Mouse (Mus musculus) right cerebral cortex, adult 18-20 months (tissue): ENCODE measurements around the gene Mospd3.
"Not testable (repeated sequence)": the region's sequence is repeated elsewhere in the genome, so short reads cannot be mapped to it uniquely, and the experiment has no call there.

Experiments
- DNase-seq: peaks from one replicate; pipeline ENCODE4 v3.0.0; 2022; ENCODE audit warnings: mixed read lengths

The Mospd3 gene

DNA sequence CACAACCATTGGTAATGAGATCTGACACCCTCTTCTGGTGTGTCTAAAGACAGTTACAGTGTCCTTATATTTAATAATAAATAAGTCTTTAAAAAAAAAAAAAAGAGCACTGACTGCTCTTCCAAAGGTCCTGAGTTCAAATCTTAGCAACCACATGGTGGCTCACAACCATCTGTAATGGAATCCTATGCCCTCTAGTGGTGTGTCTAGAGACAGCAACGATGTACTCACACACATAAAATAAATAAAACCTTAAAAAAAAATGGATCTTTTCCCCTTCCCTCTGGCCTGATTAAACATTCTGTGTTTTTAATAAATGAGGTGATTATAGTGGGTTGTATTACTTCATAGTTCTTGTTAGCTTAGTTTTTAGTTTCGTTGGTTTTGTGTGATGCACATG lies 14.1 kb upstream of the Mospd3 start:
- not testable (repeated sequence) for DNase-seq

DNA sequence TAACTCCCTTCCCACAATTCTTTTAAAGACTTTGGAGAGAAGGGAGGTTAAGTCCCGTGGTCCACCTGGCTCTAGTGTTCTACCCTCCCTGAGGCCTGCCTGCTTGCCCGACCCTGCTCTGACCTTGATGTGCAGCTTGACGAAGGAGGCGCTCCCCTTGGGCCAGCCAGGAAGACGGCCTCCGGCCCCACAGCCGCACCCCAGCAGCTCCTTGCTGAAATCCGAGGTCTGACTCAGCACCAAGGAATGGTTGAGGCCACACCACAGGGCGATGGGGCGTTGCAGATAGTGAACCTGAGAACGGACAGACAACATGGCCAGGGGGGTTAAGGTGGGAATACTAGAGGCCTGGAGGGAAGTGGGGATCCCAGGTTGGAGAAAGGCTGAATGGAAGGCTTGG lies 12.7 kb upstream of the Mospd3 start, which contains the start of gene Pcolce:
TSS of gene Pcolce (minus strand) at position 235 of the 400 bp plus-strand sequence.
- no peak for DNase-seq

DNA sequence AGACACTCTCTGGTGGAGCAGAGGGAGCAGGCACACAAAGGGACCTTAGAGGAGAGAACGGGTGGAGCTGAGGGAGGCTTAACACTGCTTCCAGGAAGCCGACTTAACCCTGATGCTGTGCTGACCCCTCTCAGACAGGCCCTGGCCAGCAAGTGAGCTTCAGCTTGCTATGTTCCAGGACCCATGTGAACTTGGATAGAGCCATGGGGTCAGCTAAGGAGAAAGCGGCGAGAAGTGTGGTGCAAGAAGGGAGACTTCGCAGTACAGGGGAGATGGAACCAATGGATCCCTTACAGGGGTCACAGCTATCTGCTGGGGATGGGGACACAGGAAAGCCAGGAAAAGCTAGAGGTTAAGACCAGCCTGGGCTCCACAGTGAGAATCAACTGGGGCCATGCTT lies 12.2 kb upstream of the Mospd3 start:
- no peak for DNase-seq

DNA sequence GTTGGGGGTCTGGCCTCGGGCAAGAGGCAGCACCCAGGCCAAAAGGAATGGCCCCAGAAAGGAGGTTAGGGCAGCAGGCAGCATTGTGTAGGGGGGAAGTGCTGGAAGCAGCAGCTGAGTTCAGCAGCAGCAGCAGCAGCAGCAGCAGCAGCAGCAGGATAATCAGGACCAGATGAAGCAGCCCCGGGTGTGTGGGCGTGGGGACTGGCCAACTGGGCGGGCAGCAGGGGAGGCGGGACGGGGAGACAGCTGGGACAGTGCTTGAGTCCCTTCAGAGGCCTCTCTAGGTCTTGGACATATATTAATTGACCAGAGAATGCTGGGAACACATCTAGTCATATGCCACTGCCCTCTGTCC lies 10.4 kb upstream of the Mospd3 start:
- DNase-seq = no peak

DNA sequence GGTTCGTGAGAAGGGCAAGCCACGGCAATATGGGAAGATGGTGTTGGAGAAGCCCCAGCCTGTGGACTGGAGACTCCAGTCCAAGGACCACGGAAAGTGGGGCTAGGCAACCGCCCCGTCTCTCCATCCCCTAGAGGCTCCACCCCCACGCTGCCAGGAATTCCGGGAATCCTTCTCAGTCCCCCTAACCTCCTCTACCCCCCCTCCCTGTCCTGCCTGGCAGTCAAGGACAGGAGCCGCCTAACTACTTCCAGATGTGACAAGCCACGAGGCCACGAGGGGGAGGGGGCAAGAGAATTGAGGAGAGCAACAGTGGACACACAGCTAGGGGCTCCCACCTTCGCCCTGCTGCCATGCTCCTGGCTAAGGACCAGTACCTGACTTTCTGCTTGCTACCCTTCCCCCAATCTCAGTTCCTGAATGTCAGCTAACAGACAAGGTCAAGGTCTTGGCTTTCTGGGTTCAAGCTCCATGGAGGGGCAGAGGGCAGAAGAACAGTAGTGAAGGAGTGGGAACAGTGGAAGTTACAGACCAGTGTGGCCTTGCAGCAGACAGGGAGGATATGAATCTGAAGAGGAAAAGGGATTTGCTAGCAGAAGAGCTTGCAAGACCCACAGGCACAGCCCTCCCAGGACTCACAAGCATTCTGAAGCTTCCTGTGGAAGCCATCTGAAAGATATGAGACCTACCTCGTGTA lies 9.8 kb upstream of the Mospd3 start:
- no peak for DNase-seq

DNA sequence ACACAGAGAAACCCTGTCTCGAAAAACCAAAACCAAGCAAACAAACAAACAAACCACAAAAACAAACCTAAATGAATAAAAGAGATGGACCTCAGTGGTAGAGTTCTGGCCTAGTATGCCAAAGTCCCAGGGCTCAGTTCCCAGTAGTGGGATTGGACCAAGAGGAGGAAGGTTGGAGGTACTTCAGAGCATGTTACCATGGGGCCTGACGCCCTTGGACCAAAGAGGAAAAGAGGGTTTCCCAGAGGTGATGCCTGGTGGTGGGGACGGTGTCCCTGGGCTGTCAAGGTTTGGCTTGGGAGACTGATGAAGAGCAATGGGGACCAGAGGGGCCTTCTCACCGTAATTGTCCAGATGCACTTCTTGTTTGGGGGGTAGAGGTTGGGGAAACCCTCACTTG lies 9.2 kb upstream of the Mospd3 start:
- no peak for DNase-seq

DNA sequence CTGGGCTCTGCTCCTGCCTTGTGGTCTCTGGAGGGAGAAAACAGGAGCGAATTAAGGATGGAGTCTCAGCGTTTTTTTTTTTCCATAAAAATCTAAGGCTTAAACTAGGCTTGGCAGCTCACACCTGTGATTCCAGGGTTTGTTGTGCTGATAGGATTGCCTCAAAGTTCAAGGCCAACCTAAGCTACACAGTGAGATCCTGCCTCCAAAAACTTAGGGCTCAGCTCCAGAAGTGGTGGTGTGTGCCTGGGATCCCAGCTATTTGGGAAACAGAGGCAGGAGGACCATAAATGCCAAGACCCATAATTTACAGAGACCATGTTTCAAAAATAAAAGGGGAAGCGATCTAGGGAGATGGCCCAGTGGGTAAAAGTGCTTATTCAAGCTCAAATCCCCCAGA lies 8.4 kb upstream of the Mospd3 start:
- no peak for DNase-seq

DNA sequence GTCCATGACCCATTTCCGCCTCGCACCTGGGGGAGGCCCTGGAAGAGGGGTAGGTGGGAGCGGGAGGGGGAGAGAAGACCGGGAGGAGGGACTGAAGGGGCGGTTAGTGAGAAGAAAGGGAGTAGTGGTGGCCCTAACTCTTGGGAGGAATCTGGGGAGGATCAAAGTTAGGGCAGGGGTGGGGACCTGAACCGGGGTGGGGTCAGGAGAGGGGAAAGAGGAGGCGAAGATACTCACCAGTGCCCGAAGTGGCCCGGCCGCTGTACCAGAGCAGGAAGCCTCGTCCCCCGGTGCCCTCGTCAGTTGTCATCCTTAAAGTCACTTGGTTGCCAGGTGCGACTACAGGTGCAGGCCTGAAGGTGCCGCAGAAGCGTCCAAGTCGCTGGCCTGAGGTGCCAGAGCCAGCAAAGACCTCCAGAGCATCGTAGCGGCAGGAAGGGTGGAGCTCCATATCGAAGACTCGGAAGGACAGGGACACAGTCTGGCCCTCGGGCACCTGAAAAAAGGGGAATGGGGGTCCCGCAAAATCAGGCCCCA lies 7.9 kb upstream of the Mospd3 start:
- no peak for DNase-seq

DNA sequence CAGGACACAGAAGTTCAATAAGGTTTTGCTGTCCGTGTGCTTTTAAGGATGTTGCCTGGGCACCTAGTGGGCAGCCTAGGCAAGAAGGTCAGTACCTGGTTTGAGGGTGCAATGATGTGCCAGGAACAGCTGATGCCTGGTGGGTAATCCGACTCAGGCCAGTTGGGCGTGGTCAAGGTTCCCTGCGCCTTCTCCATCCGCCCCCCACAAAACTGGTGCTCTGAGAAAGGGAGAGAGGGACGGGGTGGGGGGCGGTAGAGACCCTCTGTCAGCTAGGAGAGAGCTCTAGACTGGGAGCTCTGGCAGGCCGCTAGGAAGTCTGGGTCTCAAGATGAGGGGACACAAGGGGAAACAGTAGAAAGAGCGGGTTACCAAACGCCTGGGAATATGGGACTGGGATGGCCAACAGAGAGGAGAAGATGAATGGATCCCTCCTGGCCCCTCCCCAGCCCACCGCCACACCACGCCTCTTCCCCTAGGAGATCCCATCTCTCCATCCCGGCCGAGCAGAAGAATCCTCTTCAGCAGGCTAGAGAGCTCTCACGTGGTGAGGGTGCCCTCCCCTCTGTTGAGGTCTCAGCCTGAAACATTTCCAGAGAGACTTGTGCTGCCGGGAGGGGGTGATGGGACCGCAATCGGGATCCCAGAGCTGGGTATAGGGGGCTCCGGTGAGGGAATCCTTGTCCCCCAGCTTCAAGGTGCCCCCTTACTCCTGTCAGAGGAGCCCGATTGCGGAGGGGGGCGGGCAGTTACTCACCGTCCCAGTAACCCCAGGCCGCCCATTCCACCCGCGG lies 7.2 kb upstream of the Mospd3 start:
- DNase-seq = no peak

DNA sequence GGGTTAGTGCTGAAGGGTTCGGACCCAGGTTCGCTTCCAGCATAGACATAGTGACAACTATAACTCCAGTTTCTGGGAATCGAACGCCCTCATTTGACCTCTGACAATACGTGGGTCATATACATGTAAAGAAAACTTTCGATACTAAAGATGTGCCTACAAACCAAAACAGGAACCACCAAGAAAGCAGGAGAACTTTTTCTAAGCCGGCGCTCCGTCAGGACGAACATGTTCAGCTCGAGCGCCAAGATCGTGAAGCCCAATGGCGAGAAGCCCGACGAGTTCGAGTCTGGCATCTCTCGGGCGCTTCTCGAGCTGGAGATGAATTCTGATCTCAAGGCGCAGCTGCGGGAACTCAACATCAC lies 489 bp upstream of the Mospd3 start:
- DNase-seq = no peak

DNA sequence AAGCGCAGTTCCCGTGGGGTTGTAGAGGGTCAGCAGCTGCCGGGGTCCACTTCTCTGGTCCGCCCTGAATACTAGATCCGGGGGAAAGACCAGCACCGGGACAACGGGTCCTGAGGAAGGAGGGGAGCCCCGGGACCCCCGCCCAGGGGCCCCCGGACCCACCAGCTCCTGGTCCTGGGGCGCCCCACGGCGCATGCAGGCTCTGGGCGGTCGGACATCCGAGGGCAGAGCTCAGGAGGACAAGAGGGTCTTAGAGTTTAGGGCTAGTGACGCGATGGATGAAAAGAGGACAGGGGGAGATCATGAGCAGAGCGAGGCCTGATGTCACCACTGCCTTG lies 608 bp downstream of the Mospd3 start:
- DNase-seq = no peak

DNA sequence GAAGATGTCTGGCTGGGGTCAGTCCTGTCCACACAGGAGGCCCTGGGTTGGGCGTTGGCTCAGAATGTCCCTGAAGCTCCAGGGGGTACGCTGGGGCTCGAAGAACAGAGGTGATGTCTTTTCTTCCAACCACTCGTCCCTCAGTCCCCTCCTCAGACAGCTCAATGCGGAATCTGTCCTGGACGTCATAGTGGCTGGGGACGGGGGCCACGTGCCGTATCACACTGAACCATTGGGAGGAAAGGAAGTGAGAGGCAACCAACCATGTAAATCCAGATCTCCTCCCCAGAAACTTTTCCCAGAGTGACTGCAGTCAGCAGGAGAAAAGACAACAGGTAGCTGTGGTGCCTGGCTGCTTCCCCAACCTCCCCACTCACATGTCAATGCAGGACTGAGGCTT lies 1.3 kb downstream of the Mospd3 start:
- no peak for DNase-seq

DNA sequence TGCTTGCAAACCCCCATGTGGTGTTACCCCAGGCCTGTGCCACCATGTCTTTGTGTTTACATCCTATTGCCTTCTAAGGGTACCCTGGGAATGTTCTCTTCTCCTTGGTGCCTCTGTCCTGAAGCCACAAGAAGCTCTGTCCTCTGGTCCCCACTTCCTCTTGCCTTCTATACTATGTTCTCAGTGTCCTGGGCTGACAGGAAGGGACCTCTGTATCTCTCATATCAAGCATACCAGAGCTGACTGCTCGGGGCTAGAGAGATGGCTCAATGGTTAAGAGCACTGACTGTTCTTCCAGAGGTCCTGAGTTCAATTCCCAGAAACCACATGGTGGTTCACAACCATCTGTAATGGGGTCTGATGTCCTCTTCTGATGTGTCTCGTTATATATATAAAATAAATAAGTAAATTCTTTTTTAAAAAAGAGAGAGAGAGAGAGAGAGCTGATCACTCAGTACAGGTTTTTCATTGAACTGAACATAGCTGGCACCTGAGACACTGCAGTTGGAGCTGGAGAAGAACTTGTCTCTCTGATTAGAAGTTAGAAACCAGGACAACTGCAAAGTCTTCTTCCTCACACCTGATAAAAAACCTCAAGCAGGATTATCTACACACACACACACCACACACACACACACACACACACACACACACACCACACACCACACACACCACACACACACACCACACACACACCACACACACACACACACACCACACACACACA lies 2.6 kb downstream of the Mospd3 start:
- DNase-seq = no peak

DNA sequence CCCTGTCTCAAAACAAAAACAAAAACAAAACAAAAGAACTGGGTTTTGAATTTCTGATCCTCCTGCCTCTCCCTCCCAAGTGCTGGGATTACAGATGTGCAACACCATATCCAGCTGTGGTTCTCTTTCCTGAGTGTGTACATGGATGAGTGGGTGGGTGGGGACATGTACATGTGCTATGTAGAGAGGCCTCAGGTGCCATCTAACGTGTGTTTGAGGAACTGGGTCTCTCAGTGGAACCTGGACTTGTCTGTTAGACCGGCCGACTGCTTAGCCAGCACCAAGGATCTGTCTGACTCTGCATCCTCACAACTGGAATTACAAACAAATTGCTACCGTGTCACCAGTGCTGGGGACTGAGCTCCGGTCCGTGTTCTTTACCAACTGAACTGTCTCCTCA lies 3.2 kb downstream of the Mospd3 start:
- no peak for DNase-seq

DNA sequence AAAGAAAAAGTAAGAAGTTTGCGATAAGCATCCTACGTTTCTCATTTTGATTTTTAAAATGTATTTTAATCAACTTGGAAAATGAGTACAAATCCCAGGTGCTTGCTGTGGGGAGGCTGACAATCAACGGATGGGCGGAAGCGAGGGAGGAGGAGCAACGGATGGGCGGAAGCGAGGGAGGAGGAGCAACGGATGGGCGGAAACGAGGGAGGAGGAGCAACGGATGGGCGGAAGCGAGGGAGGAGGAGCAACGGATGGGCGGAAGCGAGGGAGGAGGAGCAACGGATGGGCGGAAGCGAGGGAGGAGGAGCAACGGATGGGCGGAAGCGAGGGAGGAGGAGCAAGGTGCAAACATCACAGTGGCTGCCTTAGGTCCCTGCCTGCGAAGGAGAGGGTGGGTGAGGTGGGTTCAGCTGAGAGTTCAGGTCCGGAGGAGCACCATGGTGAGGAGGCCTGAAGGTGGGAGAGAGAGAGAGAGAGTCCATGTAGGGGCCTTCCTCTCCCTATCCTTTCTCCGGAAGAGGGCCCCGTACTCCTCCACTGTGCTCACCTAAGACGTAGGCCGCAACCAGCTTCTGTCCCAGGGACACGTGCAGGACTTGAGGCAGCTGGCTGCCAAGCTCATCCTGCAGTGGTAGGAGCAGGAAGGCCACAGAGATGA lies 4.1 kb downstream of the Mospd3 start:
- no peak for DNase-seq

DNA sequence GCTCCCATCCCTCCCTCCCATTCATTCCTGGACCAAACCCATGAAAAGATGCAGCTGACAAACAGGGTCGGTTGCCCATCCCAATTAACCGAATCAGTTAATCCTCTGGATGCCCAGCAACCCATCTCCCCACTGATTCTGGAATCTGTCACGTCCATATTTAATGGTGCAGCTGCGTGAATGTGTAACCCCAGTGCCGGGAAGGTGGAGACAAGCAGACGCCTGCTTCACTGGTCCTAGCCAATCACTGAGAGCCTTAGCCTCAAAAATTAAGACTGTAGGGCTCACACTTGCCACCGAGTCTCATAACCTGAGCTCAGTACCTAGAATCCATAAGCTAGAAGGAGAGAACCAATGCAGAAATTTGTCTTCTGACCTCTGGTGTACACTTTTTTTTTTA lies 4.9 kb downstream of the Mospd3 start:
- no peak for DNase-seq

DNA sequence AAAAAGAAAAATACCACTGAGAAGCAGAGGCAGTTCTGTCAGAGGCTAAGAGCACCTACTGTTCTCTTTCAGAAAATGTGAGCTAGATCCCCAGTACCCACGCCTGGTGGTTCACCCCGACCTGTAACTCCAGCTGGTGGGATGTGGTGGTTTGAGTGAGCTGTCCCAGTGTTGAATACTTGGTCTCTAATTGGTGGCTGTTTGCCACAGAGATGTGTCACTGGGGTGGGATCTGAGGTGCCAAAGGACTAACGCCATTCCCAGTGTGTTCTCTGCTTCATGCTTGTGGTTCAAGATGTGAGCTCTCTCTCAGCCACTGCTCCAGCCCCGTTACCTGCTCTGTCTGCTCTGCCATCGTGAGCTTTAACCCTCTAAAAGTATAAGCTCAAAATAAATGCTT lies 10.4 kb downstream of the Mospd3 start:
- DNase-seq = no peak

DNA sequence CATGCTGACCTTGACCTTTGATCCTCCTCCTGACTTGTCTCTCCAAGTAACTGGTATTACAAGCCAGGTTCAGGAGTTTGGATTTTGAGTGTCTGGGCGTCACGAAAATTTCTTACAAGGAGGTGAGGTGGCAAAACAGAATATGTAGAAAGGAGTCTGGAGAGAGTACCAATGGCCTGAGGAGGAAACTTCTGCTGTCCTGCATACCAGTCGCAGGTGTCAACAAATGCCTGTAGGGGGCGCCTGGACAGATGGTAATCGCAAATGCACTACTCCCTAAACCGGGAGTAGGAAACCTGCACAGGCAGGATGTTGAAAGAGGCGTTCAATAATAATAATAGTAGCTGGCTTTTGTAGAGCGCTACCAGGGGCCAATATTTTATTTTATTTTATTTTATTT lies 15.9 kb downstream of the Mospd3 start:
- DNase-seq = peak; percentile 69

DNA sequence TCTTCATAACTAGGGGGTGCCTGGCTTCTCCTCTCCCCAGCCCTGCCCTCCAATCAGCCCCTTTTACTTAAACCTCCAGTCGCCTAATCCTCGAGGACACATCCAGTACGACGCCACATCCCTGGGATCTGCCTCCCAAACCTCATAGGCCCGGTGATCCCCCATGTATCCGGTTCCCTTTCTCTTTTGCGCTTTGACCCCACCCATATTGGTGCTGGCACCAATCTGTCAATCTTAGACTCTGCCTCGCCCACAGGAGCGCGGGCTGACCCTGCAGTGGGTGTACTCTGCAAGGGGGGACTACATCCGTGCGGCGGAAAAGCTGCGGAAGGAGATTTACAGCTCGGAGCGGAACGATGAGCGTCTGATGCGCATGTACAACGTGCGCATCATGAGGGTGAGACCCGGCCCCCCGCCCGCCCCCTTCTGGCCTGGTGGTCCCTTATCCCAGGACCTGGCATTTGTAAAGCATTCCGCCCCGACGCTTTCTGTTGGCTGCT lies 17.1 kb downstream of the Mospd3 start:
- DNase-seq = peak; percentile 48

DNA sequence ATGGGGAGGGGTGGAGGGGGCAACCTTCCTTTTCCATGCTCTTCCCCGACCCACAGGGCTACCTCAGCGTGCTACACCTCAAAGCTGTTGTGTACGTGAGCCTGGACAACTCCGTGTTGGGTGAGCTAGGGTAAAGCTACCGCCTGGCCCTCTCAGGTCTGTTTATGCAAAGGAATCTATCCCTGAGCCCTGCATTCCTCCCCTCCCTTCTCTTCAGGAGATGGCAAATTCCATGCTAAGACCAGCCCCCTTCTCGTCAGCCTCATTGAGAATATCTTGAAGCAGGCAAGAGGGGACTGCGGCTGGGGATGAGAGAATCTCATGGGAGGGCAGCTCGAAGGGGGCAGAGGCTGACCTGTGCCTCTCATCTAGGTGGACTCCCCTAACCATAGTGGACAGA lies 18.2 kb downstream of the Mospd3 start:
- DNase-seq = no peak

DNA sequence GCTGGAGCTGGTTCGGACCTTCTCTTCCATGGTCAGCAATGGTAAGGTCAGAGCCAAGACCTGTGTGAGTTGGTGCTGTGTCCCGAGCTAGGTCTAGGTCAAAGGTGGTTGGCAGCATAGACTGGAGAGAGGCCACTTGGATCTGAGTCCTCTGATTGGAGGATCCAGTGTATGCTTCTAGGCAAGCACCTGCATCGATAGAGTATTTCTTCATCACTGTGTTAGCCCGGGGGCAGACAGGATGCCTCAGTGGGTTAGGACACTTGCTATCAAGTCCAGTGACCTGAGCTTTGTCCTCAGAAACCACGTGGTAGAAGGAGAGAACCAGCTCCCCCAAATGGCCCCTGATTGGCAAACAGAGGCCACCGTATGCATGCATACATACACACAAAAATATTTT lies 20.6 kb downstream of the Mospd3 start:
- DNase-seq = no peak

DNA sequence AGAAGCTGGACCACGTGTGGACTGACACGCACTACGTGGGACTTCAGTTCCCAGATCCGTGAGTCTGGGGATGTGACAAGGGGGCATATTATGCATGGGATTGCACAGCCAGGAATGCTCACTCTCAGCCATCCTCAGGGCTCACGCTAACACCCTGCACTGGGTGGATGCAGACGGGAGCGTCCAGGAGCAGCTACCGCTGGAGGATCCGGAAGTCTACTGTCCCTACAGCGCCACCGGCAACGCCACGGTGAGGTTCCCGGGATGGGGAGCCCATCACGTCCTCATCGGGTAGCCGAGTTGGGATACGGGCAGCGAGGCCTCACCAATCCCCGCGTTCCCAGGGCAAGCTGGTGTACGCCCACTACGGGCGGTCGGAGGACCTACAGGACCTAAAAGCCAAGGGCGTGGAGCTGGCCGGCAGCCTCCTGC lies 26.4 kb downstream of the Mospd3 start:
- DNase-seq = peak; percentile 57
